Mouse (Mus musculus): ENCODE data around the gene Uox.

DNA sequence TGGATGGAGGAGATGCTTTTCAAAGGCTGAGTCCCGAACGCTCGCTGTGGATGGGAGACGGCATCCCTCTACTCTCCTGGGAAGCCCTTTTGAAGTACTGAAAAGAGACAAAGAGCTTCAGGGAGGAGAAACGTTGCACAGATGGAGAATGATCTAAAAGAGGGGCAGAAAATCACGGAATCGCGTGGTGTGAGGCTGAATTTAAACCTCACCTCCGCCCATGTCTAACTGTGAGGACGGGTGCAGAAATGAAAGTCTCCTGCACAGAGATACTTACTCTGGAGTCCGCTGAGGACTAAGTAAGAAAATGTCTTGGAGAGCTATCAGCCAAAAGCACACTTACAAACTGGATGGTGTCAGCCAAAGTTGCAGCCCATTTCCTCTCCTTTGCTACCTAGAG, 51.7 kb downstream of the Uox start:
- no peak for TF ChIP-seq CTCF (IDR thresholded peaks at IDR 0.05; ENCODE audit: extremely low read depth, insufficient read depth, insufficient read length, insufficient replicate concordance)
- TF ChIP-seq POLR2A (IDR thresholded peaks at IDR 0.05; ENCODE audit: low read depth, low read length), result no peak
